Mouse (Mus musculus): Measurements from ENCODE around the gene 1700019N19Rik. TPM values are rescaled to one million over a fixed set of nuclear protein-coding genes. Genes with fewer than 3 reads are reported as not detected.

1700019N19Rik gene
- polyA plus RNA-seq, 1 experiment, result not detected

DNA sequence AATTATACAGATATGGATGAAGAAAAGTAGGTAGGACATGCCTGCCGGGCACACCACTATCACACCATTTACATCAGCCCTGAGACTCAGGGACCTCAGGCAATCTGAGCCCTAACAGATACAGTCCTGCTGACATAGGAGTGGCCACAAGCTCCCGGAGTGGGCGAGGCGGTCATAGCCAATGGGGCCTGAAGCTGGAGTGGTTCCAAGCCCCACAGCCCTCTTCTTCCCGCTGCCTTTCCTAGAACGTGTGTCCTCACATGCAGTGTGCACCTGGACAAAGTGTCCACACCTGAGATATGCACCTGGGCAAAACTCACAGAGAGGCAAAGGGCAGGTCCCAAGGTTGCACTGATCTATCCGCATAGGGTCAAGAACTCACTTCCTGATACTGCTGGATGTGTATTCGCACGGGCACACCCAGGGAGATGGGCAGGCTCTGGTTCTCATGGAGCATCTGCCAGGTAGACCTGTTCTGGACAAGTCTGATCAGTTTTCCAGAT is 46.7 kb downstream of the 1700019N19Rik start:
- H3K27me3 ChIP-seq (ENCODE audit: control insufficient read depth, insufficient read depth, low read length, poor library complexity, severe bottlenecking), result no peaks in the 10 kb centered on the region
- H3K36me3 ChIP-seq (ENCODE audit: control insufficient read depth, insufficient read depth, low read length, poor library complexity, severe bottlenecking), result no peaks in the 10 kb centered on the region
- no peaks in the 10 kb centered on the region for H3K9me3 ChIP-seq (replicated peaks; ENCODE audit: control insufficient read depth, insufficient read depth, low read length, poor library complexity, severe bottlenecking)
- H3K9ac ChIP-seq (ENCODE audit: low read depth, poor library complexity, severe bottlenecking), result no peak overlapping the region
- no peak for TF ChIP-seq EP300 (IDR thresholded peaks at IDR 0.05; ENCODE audit: insufficient read depth, low read depth, low read length)
- TF ChIP-seq POLR2A (IDR thresholded peaks at IDR 0.05; ENCODE audit: insufficient read depth, low read length), result no peak
- TF ChIP-seq CTCF (IDR thresholded peaks at IDR 0.05; ENCODE audit: low read depth, low read length), result no peak
- H3K4me1 ChIP-seq (ENCODE audit: control insufficient read depth, insufficient read depth, low read length), result no peaks in the 10 kb centered on the region
- H3K4me3 ChIP-seq (ENCODE audit: low read depth, low read length), result no peak overlapping the region
- H3K27ac ChIP-seq (ENCODE audit: insufficient read depth, low read length), result no peak overlapping the region

DNA sequence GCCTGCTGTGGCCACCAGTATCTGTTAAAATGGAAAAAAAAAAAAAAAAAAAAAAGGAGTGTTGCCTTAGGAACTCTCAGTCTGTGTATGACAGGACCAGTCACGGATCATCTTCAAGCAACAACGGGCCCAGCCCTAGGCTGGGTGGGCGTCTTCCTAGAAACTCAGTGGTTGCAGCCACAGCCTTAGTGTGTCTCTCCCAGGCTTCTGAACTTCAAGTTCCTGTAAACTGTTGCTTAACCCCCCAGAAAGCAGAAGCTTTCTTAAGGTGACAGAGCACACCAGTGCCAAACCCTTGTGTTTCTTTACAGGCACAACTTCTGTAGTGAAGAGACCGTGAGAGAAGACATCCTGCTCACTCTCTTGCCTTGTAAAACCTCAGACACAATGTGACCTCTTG is 50.5 kb downstream of the 1700019N19Rik start:
- H3K4me3 ChIP-seq (ENCODE audit: low read depth, low read length), result no peak overlapping the region
- H3K27me3 ChIP-seq (ENCODE audit: control insufficient read depth, insufficient read depth, low read length, poor library complexity, severe bottlenecking), result no peaks in the 10 kb centered on the region
- no peak overlapping the region for H3K27ac ChIP-seq (ENCODE audit: insufficient read depth, low read length)
- no peaks in the 10 kb centered on the region for H3K4me1 ChIP-seq (ENCODE audit: control insufficient read depth, insufficient read depth, low read length)
- no peaks in the 10 kb centered on the region for H3K36me3 ChIP-seq (ENCODE audit: control insufficient read depth, insufficient read depth, low read length, poor library complexity, severe bottlenecking)
- TF ChIP-seq EP300 (IDR thresholded peaks at IDR 0.05; ENCODE audit: insufficient read depth, low read depth, low read length) (no peak), CTCF (IDR thresholded peaks at IDR 0.05; ENCODE audit: low read depth, low read length) (no peak), POLR2A (IDR thresholded peaks at IDR 0.05; ENCODE audit: insufficient read depth, low read length) (no peak)
- no peak overlapping the region for H3K9ac ChIP-seq (ENCODE audit: low read depth, poor library complexity, severe bottlenecking)
- H3K9me3 ChIP-seq (replicated peaks; ENCODE audit: control insufficient read depth, insufficient read depth, low read length, poor library complexity, severe bottlenecking), result no peaks in the 10 kb centered on the region

DNA sequence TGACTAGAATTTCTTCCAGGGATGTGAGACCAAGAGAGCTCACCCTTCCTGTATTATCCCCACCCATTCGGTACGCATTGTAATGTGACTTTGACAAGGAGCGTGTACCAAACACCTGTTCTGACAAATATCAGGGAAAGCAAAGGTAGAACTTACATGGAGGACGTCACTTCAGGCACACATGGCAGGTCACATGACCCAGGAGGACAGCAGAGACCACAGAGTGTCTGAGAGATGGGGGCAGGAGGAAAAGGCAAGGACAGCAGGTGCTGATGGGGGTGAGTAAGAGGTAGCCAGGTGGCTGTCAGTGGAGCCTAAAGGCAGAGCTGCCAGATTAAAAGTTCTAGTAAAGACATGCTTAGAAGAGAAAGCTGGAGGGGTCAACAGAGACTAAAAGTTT is 51.5 kb downstream of the 1700019N19Rik start:
- H3K9ac ChIP-seq (ENCODE audit: low read depth, poor library complexity, severe bottlenecking), result no peak overlapping the region
- no peak overlapping the region for H3K27ac ChIP-seq (ENCODE audit: insufficient read depth, low read length)
- no peaks in the 10 kb centered on the region for H3K27me3 ChIP-seq (ENCODE audit: control insufficient read depth, insufficient read depth, low read length, poor library complexity, severe bottlenecking)
- H3K4me1 ChIP-seq (ENCODE audit: control insufficient read depth, insufficient read depth, low read length), result no peaks in the 10 kb centered on the region
- H3K4me3 ChIP-seq (ENCODE audit: low read depth, low read length), result no peak overlapping the region
- H3K9me3 ChIP-seq (replicated peaks; ENCODE audit: control insufficient read depth, insufficient read depth, low read length, poor library complexity, severe bottlenecking), result no peaks in the 10 kb centered on the region
- no peaks in the 10 kb centered on the region for H3K36me3 ChIP-seq (ENCODE audit: control insufficient read depth, insufficient read depth, low read length, poor library complexity, severe bottlenecking)
- no peak for TF ChIP-seq POLR2A (IDR thresholded peaks at IDR 0.05; ENCODE audit: insufficient read depth, low read length)
- TF ChIP-seq EP300 (IDR thresholded peaks at IDR 0.05; ENCODE audit: insufficient read depth, low read depth, low read length), result no peak
- no peak for TF ChIP-seq CTCF (IDR thresholded peaks at IDR 0.05; ENCODE audit: low read depth, low read length)

DNA sequence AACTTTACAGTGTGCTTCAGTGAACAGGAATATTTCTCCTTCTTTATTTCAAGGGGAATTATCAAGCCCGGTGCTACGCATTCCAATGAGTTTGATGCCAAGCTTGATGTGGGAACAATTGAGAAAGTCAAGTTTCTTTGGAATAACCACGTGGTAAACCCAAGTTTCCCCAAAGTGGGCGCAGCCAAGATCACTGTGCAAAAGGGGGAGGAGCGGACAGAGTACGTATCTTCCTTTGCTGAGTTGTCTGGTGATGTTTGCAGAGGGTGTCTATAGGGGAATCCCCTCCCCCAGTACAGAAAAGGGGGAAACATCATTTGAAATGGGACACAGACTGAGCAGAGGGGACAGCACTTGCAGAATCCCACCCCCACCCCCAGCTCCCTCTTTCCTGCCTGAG is 53.2 kb downstream of the 1700019N19Rik start:
- H3K4me3 ChIP-seq (ENCODE audit: low read depth, low read length), result no peak overlapping the region
- no peak overlapping the region for H3K9ac ChIP-seq (ENCODE audit: low read depth, poor library complexity, severe bottlenecking)
- H3K9me3 ChIP-seq (replicated peaks; ENCODE audit: control insufficient read depth, insufficient read depth, low read length, poor library complexity, severe bottlenecking), result no peaks in the 10 kb centered on the region
- H3K27ac ChIP-seq (ENCODE audit: insufficient read depth, low read length), result no peak overlapping the region
- H3K27me3 ChIP-seq (ENCODE audit: control insufficient read depth, insufficient read depth, low read length, poor library complexity, severe bottlenecking), result no peaks in the 10 kb centered on the region
- no peaks in the 10 kb centered on the region for H3K4me1 ChIP-seq (ENCODE audit: control insufficient read depth, insufficient read depth, low read length)
- H3K36me3 ChIP-seq (ENCODE audit: control insufficient read depth, insufficient read depth, low read length, poor library complexity, severe bottlenecking), result no peaks in the 10 kb centered on the region
- TF ChIP-seq CTCF (IDR thresholded peaks at IDR 0.05; ENCODE audit: low read depth, low read length) (no peak), POLR2A (IDR thresholded peaks at IDR 0.05; ENCODE audit: insufficient read depth, low read length) (no peak), EP300 (IDR thresholded peaks at IDR 0.05; ENCODE audit: insufficient read depth, low read depth, low read length) (no peak)

DNA sequence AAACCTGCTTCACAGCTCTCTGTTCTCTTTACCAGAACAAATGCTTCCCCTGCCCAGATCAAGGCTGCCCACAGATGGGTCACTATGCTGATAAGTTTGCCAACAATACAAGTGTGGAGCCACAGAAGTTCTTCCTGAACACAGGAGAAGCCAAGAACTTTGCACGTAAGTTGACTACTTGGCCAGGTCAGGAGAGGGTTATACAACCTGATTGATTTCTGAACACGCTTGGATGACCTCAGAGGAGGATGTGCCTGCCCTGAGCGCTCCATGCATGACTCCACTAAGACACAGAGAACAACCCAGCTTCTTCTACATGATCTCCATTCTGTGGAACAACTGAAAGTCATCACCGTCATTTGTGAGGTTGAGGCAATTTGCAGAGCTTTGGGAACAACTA is 56.1 kb downstream of the 1700019N19Rik start:
- Histone ChIP-seq H3K4me3 (ENCODE audit: low read depth, low read length) (no peak overlapping the region), H3K9me3 (replicated peaks; ENCODE audit: control insufficient read depth, insufficient read depth, low read length, poor library complexity, severe bottlenecking) (no peaks in the 10 kb centered on the region), H3K36me3 (ENCODE audit: control insufficient read depth, insufficient read depth, low read length, poor library complexity, severe bottlenecking) (no peaks in the 10 kb centered on the region), H3K4me1 (ENCODE audit: control insufficient read depth, insufficient read depth, low read length) (no peaks in the 10 kb centered on the region), H3K27me3 (ENCODE audit: control insufficient read depth, insufficient read depth, low read length, poor library complexity, severe bottlenecking) (no peaks in the 10 kb centered on the region), H3K27ac (ENCODE audit: insufficient read depth, low read length) (no peak overlapping the region), H3K9ac (ENCODE audit: low read depth, poor library complexity, severe bottlenecking) (no peak overlapping the region)
- TF ChIP-seq EP300 (IDR thresholded peaks at IDR 0.05; ENCODE audit: insufficient read depth, low read depth, low read length), result no peak
- TF ChIP-seq POLR2A (IDR thresholded peaks at IDR 0.05; ENCODE audit: insufficient read depth, low read length), result no peak
- TF ChIP-seq CTCF (IDR thresholded peaks at IDR 0.05; ENCODE audit: low read depth, low read length), result no peak

Other genes starting within 250 kb of the 1700019N19Rik start
- gene Pnlip, start 142.0 kb downstream of the 1700019N19Rik start, polyA plus RNA-seq (2011; ENCODE audit: insufficient read depth, insufficient read length, low read depth, missing spikeins), result not detected in 2 replicates
- not detected in 2 replicates for gene Pnliprp1, start 65.6 kb downstream of the 1700019N19Rik start, polyA plus RNA-seq (2011; ENCODE audit: insufficient read depth, insufficient read length, low read depth, missing spikeins)
- 0.90 TPM in 1 of 2 replicates, not detected in the other for gene Pnliprp2, start 34.7 kb downstream of the 1700019N19Rik start, polyA plus RNA-seq (2011; ENCODE audit: insufficient read depth, insufficient read length, low read depth, missing spikeins)
- gene Eno4, start 149.0 kb upstream of the 1700019N19Rik start, polyA plus RNA-seq (2011; ENCODE audit: insufficient read depth, insufficient read length, low read depth, missing spikeins), result 1.1 and 1.9 TPM in 2 replicates
- gene Hspa12a, start 149.2 kb upstream of the 1700019N19Rik start, polyA plus RNA-seq (2011; ENCODE audit: insufficient read depth, insufficient read length, low read depth, missing spikeins), result 6.0 and 6.8 TPM in 2 replicates

Measured in ES-Bruce4 (cell line).